Mouse (Mus musculus): Measurements from ENCODE around the gene Fstl5.

DNA sequence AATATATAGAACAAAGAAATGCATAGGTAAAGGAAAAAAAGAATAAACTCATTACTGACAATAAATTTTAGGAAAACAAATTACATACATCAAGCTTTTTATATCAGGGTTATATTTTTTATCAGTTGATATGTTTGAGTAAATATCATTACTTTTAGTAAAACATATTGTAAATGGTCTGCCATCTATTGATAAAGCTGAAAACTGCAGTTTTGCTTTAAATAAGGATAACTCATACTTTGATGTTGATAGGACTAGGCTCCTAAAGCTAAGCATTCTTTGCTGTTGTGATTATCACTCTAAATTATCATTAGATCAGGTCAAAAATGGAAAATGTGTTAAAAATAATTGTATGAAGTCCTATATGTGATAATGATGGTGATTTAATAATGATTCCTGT lies 493.3 kb downstream of the Fstl5 start:
- no peak for TF ChIP-seq ZNF384 (IDR thresholded peaks at IDR 0.05; ENCODE audit: low read depth, low read length)
- TF ChIP-seq MAFK (IDR thresholded peaks at IDR 0.05; ENCODE audit: insufficient read depth, low read depth, low read length), result no peak
- TF ChIP-seq HCFC1 (IDR thresholded peaks at IDR 0.05; ENCODE audit: borderline replicate concordance, insufficient read depth, low read length), result no peak
- TF ChIP-seq CHD2 (IDR thresholded peaks at IDR 0.05; ENCODE audit: low read depth, low read length), result no peak
- TF ChIP-seq ZC3H11A (IDR thresholded peaks at IDR 0.05; ENCODE audit: borderline replicate concordance, low read depth, low read length), result no peak

Data from ES-E14 (cell line).